Mouse (Mus musculus): Measurements from ENCODE around the gene Gm7137. TPM values are rescaled to one million over a fixed set of nuclear protein-coding genes. Genes with fewer than 3 reads are reported as not detected.
A peak's percentile ranks its signal among the peaks of the same experiment; 100 is the strongest.
"Not testable (repeated sequence)": the region's sequence is repeated elsewhere in the genome, so short reads cannot be mapped to it uniquely, and the experiment has no call there.

Gm7137 gene
- not detected in 2 replicates for polyA plus RNA-seq (2015; fragmentation: Nextera tagmentation; extraction: Ambion mirVana)

DNA sequence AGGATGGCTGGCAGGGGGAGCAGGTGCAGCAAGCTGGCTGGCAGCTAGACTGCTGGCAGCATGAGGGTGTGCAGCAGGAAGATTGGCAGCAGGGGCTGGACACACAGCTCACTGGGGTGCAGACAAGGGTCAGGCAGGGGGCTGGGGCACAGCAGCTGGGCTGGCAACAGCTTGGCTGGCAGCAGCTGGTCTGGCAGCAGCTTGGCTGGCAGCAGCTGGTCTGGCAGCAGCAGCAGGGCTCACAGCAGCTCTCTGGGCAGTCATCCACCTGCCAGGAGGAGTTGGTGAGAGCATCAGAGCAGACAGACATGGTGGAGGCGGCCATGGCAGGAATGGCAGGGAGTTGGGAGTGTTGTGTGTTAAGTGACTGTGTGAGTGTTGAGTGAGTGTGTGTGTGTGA lies at the start of gene Gm7137:
Gene Gm7137 (minus strand): TSS at position 325 of the 400 bp plus-strand sequence.
- not testable (repeated sequence) for H3K4me1 ChIP-seq (replicated peaks; ENCODE audit: control insufficient read depth, insufficient read depth, low read length); H3K27me3 ChIP-seq (replicated peaks; ENCODE audit: control insufficient read depth, insufficient read depth, low read length); H3K4me2 ChIP-seq (replicated peaks; ENCODE audit: low read depth); H3K4me3 ChIP-seq (ENCODE audit: low read depth, low read length); H3K9me3 ChIP-seq (ENCODE audit: control insufficient read depth); ATAC-seq; H3K27ac ChIP-seq (ENCODE audit: low read depth, low read length); H3K9ac ChIP-seq (ENCODE audit: low read depth, low read length); H3K36me3 ChIP-seq (ENCODE audit: control insufficient read depth, insufficient read depth)
- WGBS: no CpG with 5 or more reads among the region's 1 CpGs

DNA sequence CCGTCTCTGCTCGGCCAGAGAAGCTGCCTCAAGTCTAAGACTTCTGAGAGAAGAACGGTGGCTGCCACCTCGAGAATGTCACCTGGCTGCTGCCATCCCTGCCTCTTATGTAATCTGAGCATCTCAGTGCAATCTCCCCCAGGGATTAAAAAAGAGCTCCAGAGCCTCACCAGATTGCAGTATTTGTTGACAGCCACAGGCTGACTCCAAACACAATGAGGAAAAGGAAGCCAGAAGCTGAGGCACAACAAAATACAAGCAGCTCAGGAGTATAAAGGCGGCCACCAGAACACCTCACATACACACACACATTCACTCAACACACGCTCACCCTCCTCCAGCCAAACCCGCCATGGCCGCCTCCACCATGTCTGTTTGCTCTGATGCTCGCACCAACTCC lies 47.6 kb upstream of the Gm7137 start, which contains the start of gene Krtap10-10:
Gene Krtap10-10 (plus strand): TSS at position 301 of the 400 bp plus-strand sequence.
- H3K9me3 ChIP-seq (ENCODE audit: control insufficient read depth): no peaks in the 10 kb centered on the region
- H3K27ac ChIP-seq (ENCODE audit: low read depth, low read length): no peak within 1 kb of the TSS
- no peak within 1 kb of the TSS for H3K4me2 ChIP-seq (replicated peaks; ENCODE audit: low read depth)
- H3K36me3 ChIP-seq (ENCODE audit: control insufficient read depth, insufficient read depth): no peaks in the 10 kb centered on the region
- no peak within 1 kb of the TSS for H3K9ac ChIP-seq (ENCODE audit: low read depth, low read length)
- no peak for TF ChIP-seq CTCF (IDR thresholded peaks at IDR 0.05; ENCODE audit: low read depth)
- no peaks in the 10 kb centered on the region for H3K4me1 ChIP-seq (replicated peaks; ENCODE audit: control insufficient read depth, insufficient read depth, low read length)
- H3K27me3 ChIP-seq (replicated peaks; ENCODE audit: control insufficient read depth, insufficient read depth, low read length): no peaks in the 10 kb centered on the region
- ATAC-seq: no peak
- H3K4me3 ChIP-seq (ENCODE audit: low read depth, low read length): no peak within 1 kb of the TSS
- 69% methylated on average over 9 of the region's 9 CpGs for WGBS

DNA sequence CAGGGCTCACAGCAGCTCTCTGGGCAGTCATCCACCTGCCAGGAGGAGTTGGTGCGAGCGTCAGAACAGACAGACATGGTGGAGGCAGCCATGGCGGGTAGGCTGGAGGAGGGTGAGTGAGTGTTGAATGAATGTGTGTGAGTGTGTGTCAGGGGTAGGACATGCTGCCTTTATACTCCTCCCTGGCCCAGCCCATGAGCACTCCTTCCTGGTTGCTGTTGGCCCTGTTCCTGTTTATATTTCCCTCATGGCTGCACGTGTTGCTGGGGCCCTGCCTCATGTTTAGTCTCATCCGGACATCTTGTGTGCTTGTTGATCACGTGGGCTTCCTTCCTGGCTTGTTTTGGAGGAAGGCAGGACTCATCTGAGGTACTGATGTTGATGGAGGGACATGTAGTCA lies 39.0 kb upstream of the Gm7137 start, which contains the start of gene Krtap10-4:
Gene Krtap10-4 (minus strand): TSS at position 145 of the 400 bp plus-strand sequence.
- Histone ChIP-seq H3K27me3 (replicated peaks; ENCODE audit: control insufficient read depth, insufficient read depth, low read length) (no peaks in the 10 kb centered on the region), H3K4me1 (replicated peaks; ENCODE audit: control insufficient read depth, insufficient read depth, low read length) (no peaks in the 10 kb centered on the region), H3K4me3 (ENCODE audit: low read depth, low read length) (no peak within 1 kb of the TSS), H3K36me3 (ENCODE audit: control insufficient read depth, insufficient read depth) (no peaks in the 10 kb centered on the region), H3K27ac (ENCODE audit: low read depth, low read length) (no peak within 1 kb of the TSS), H3K4me2 (replicated peaks; ENCODE audit: low read depth) (no peak within 1 kb of the TSS), H3K9ac (ENCODE audit: low read depth, low read length) (no peak within 1 kb of the TSS), H3K9me3 (ENCODE audit: control insufficient read depth) (no peaks in the 10 kb centered on the region)
- ATAC-seq: no peak
- TF ChIP-seq CTCF (IDR thresholded peaks at IDR 0.05; ENCODE audit: low read depth): no peak
- WGBS: 49% methylated on average over 6 of the region's 6 CpGs

DNA sequence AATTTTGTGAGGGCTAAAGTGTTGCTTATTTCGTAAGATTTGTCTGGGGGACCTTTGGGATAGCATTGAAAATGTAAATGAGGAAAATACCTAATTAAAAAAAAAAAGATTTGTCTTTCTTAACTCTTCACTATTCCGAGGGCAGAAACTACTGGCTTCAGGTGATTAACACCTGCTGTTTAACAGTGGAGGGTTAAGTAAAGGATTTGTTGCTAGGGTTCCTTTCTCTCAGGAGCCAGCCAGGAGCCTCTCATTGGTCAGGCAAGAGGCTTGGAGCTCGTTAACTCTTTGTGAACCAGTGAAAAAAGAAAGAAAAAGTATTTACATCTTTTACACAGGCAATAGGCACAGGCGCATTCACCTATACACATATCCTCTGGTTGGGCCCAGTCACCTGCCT lies 31.2 kb upstream of the Gm7137 start:
- no peaks in the 10 kb centered on the region for H3K36me3 ChIP-seq (ENCODE audit: control insufficient read depth, insufficient read depth)
- no peak overlapping the region for H3K4me2 ChIP-seq (replicated peaks; ENCODE audit: low read depth)
- WGBS: 45% methylated on average over 4 of the region's 4 CpGs
- TF ChIP-seq CTCF (IDR thresholded peaks at IDR 0.05; ENCODE audit: low read depth): no peak
- H3K4me1 ChIP-seq (replicated peaks; ENCODE audit: control insufficient read depth, insufficient read depth, low read length): no peaks in the 10 kb centered on the region
- H3K27ac ChIP-seq (ENCODE audit: low read depth, low read length): no peak overlapping the region
- H3K27me3 ChIP-seq (replicated peaks; ENCODE audit: control insufficient read depth, insufficient read depth, low read length): no peaks in the 10 kb centered on the region
- no peaks in the 10 kb centered on the region for H3K9me3 ChIP-seq (ENCODE audit: control insufficient read depth)
- no peak for ATAC-seq
- no peak overlapping the region for H3K4me3 ChIP-seq (ENCODE audit: low read depth, low read length)
- no peak overlapping the region for H3K9ac ChIP-seq (ENCODE audit: low read depth, low read length)

DNA sequence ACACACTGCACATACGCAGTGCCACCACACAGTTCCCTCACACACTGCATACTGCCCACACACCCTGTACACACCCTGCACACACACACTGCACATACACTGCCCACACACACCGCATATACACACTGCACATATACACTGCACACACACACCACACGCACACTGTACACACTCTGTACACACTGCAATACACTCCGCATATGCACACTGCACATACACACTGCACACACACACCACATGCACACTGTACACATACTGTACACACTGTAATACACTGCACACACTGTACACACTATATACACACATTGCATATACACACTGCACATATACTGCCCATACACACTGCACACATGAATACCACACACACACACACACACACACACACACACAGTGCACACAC lies 30.5 kb upstream of the Gm7137 start:
- 95% methylated on average over 4 of the region's 4 CpGs for WGBS
- Histone ChIP-seq H3K4me1 (replicated peaks; ENCODE audit: control insufficient read depth, insufficient read depth, low read length) (no peaks in the 10 kb centered on the region), H3K9ac (ENCODE audit: low read depth, low read length) (no peak overlapping the region), H3K4me2 (replicated peaks; ENCODE audit: low read depth) (no peak overlapping the region), H3K36me3 (ENCODE audit: control insufficient read depth, insufficient read depth) (no peaks in the 10 kb centered on the region), H3K27ac (ENCODE audit: low read depth, low read length) (no peak overlapping the region), H3K9me3 (ENCODE audit: control insufficient read depth) (no peaks in the 10 kb centered on the region), H3K27me3 (replicated peaks; ENCODE audit: control insufficient read depth, insufficient read depth, low read length) (no peaks in the 10 kb centered on the region), H3K4me3 (ENCODE audit: low read depth, low read length) (no peak overlapping the region)
- no peak for ATAC-seq
- TF ChIP-seq CTCF (IDR thresholded peaks at IDR 0.05; ENCODE audit: low read depth): no peak

DNA sequence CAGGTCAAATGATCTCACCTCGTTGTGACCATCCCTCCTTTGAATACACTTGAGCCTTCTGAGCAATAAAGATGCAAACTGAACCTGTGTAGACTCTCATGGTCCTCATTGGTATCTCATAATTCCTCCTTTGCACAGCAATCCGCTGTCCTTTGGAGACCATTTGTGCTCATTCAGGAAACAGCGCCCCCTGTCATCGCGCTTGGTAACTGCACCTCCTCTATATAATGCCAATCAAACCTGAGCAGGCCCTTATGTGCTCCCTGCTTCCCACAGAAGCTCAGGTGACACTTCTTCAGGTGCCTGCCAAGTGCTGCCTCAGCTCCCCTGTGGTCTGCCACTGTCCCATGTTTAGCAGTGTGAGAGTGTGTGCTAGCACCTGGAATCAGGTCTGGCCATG lies 27.5 kb upstream of the Gm7137 start:
- no peak overlapping the region for H3K4me2 ChIP-seq (replicated peaks; ENCODE audit: low read depth)
- WGBS: 32% methylated on average over 5 of the region's 5 CpGs
- peak; percentile 70 for TF ChIP-seq CTCF (IDR thresholded peaks at IDR 0.05; ENCODE audit: low read depth)
- H3K4me3 ChIP-seq (ENCODE audit: low read depth, low read length): no peak overlapping the region
- no peaks in the 10 kb centered on the region for H3K36me3 ChIP-seq (ENCODE audit: control insufficient read depth, insufficient read depth)
- H3K27me3 ChIP-seq (replicated peaks; ENCODE audit: control insufficient read depth, insufficient read depth, low read length): no peaks in the 10 kb centered on the region
- H3K9me3 ChIP-seq (ENCODE audit: control insufficient read depth): no peaks in the 10 kb centered on the region
- H3K9ac ChIP-seq (ENCODE audit: low read depth, low read length): no peak overlapping the region
- H3K4me1 ChIP-seq (replicated peaks; ENCODE audit: control insufficient read depth, insufficient read depth, low read length): no peaks in the 10 kb centered on the region
- no peak overlapping the region for H3K27ac ChIP-seq (ENCODE audit: low read depth, low read length)
- no peak for ATAC-seq

DNA sequence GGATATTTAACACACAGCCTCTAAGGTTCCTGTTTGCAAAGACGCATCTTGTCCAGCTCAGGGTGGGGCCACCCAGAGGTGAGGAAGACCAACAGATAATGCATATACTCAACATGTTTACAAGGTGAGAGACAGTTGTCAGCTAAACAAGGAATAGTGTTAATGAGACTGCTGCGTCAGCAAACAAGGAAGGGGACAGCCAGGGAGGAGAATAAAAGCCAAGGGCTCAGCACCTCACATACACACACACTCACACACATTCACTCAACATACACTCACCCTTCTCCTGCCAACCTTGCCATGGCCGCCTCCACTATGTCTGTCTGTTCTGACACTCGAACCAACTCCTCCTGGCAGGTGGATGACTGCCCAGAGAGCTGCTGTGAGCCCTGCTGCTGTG lies 26.4 kb upstream of the Gm7137 start, which contains the start of gene Gm2696:
Gene Gm2696 (plus strand): TSS at position 301 of the 400 bp plus-strand sequence.
- no peaks in the 10 kb centered on the region for H3K27me3 ChIP-seq (replicated peaks; ENCODE audit: control insufficient read depth, insufficient read depth, low read length)
- no peak within 1 kb of the TSS for H3K4me2 ChIP-seq (replicated peaks; ENCODE audit: low read depth)
- H3K27ac ChIP-seq (ENCODE audit: low read depth, low read length): no peak within 1 kb of the TSS
- H3K9me3 ChIP-seq (ENCODE audit: control insufficient read depth): no peaks in the 10 kb centered on the region
- 37% methylated on average over 4 of the region's 4 CpGs for WGBS
- no peaks in the 10 kb centered on the region for H3K4me1 ChIP-seq (replicated peaks; ENCODE audit: control insufficient read depth, insufficient read depth, low read length)
- ATAC-seq: no peak
- no peak within 1 kb of the TSS for H3K9ac ChIP-seq (ENCODE audit: low read depth, low read length)
- TF ChIP-seq CTCF (IDR thresholded peaks at IDR 0.05; ENCODE audit: low read depth): no peak
- no peaks in the 10 kb centered on the region for H3K36me3 ChIP-seq (ENCODE audit: control insufficient read depth, insufficient read depth)
- H3K4me3 ChIP-seq (ENCODE audit: low read depth, low read length): no peak within 1 kb of the TSS
